Mouse (Mus musculus) hindbrain, embryonic 16.5 days (tissue): ENCODE data around the gene Prkcsh. TPM values are rescaled to one million over a fixed set of nuclear protein-coding genes. Genes with fewer than 3 reads are reported as not detected.

Source experiments
- ATAC-seq: fragments of 200-750 bp; cut with Nextera tagmentation; 2 replicates; pipeline ENCODE4 v1.8.0; 2017; ENCODE audit warnings: moderate TSS enrichment, moderate library complexity
- H3K27ac ChIP-seq: fragments of 300-500 bp; sonication (generic); 2 replicates; pipeline ENCODE4 v1.5.1; 2014; ENCODE audit warnings: low read depth, mild to moderate bottlenecking, control low read depth, low read length, moderate library complexity
- H3K27me3 ChIP-seq: fragments of 300-500 bp; sonication (generic); replicated peaks from 2 replicates; pipeline ENCODE4 v1.6.1; 2014; ENCODE audit warnings: low read length; ENCODE audit not compliant: control insufficient read depth, insufficient read depth
- H3K36me3 ChIP-seq: fragments of 300-500 bp; sonication (generic); 2 replicates; pipeline ENCODE4 v1.6.1; 2014; ENCODE audit warnings: mild to moderate bottlenecking, low read length, moderate library complexity, mixed read lengths; ENCODE audit not compliant: control insufficient read depth, insufficient read depth
- H3K4me1 ChIP-seq: fragments of 300-500 bp; sonication (generic); 2 replicates; pipeline ENCODE4 v1.6.1; 2014; ENCODE audit warnings: low read depth, low read length; ENCODE audit not compliant: control insufficient read depth, insufficient read depth
- H3K4me2 ChIP-seq: fragments of 300-500 bp; sonication (generic); 2 replicates; pipeline ENCODE4 v1.6.1; 2014; ENCODE audit warnings: mild to moderate bottlenecking, low read length, control low read depth, moderate library complexity
- H3K4me3 ChIP-seq: fragments of 300-500 bp; sonication (generic); 2 replicates; pipeline ENCODE4 v1.5.1; 2014; ENCODE audit warnings: mild to moderate bottlenecking, low read length, control low read depth, moderate library complexity
- H3K9ac ChIP-seq: fragments of 300-500 bp; sonication (generic); 2 replicates; pipeline ENCODE4 v1.6.1; 2014; ENCODE audit warnings: low read depth, mild to moderate bottlenecking, control low read depth, low read length, moderate library complexity
- H3K9me3 ChIP-seq: fragments of 300-500 bp; sonication (generic); 2 replicates; pipeline ENCODE4 v1.6.1; 2014; ENCODE audit warnings: mild to moderate bottlenecking, low read length, moderate library complexity; ENCODE audit not compliant: control insufficient read depth
- WGBS: fragments of 180-500 bp; shearing (Covaris S2); extraction: QIAGEN DNeasy Blood & Tissue Kit; methylation state at CpG from one replicate; pipeline ENCODE4 v1.1.7; 2014; 5-methylcytosine and 5-hydroxymethylcytosine counted together
- polyA plus RNA-seq: library from polyadenylated mRNA; unstranded; fragments of >200 nt; fragmentation: Nextera tagmentation; extraction: Ambion mirVana; gene quantifications from 2 replicates; pipeline ENCODE4 v1.2.1, GENCODE M21; 2015

The Prkcsh gene
- polyA plus RNA-seq, 1 experiment from 2014 or later = 93.7 TPM

DNA sequence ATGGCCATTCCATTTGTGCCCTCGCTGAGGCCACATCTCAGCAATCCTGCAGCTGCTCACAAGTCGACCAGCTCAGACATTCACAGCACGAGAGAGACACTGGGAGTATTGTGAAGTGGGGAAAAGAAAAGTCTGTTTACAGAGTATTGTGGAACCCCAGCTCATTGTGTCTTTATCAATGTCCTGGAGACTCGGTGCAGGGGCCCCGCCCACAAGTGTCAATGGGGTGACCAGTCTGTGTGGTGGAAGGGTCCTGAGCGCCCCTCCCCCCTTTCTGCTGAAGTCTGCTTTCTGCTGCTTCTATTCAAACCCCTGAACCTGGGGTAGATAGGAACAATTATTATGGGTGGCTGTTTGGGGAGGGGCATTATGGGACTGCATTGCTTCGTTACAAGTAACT is 25.9 kb downstream of the Prkcsh start:
- no peak overlapping the region for H3K4me2 ChIP-seq
- H3K27me3 ChIP-seq = no peaks in the 10 kb centered on the region
- WGBS = 17% methylated on average over 7 of the region's 7 CpGs
- no peak for ATAC-seq
- no peak overlapping the region for H3K9ac ChIP-seq
- no peak overlapping the region for H3K4me3 ChIP-seq
- H3K9me3 ChIP-seq = no peaks in the 10 kb centered on the region
- no peaks in the 10 kb centered on the region for H3K4me1 ChIP-seq
- H3K27ac ChIP-seq = no peak overlapping the region
- H3K36me3 ChIP-seq = peaks cover 35% of the 10 kb centered on the region

DNA sequence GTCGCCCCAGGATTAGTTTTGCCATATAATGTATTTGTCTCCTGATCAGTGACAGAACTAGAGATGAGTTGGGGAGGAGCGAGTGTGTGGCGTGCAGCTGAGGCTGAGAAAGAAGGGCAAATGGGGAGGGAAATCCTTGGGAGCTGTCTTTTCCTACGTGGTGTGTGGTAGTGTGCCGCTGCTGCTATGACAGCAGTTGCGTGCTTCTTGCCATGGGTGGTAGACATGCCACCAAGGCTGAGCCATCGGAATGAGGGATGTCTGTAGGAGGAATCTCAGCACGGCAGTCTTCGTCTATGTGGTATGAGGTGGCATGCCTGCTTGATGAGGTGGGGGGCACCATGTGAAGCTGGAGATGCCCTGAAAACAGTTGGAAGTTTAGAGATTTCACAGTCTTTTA is 27.8 kb downstream of the Prkcsh start:
- WGBS = 95% methylated on average over 9 of the region's 9 CpGs
- no peak overlapping the region for H3K4me2 ChIP-seq
- peaks cover 1% of the 10 kb centered on the region; the same call in 1 of the 2 replicates for H3K4me1 ChIP-seq
- H3K4me3 ChIP-seq = no peak overlapping the region
- H3K27me3 ChIP-seq = no peaks in the 10 kb centered on the region
- H3K9ac ChIP-seq = no peak overlapping the region
- no peak overlapping the region for H3K27ac ChIP-seq
- H3K36me3 ChIP-seq = peaks cover 34% of the 10 kb centered on the region
- no peaks in the 10 kb centered on the region for H3K9me3 ChIP-seq
- no peak for ATAC-seq

DNA sequence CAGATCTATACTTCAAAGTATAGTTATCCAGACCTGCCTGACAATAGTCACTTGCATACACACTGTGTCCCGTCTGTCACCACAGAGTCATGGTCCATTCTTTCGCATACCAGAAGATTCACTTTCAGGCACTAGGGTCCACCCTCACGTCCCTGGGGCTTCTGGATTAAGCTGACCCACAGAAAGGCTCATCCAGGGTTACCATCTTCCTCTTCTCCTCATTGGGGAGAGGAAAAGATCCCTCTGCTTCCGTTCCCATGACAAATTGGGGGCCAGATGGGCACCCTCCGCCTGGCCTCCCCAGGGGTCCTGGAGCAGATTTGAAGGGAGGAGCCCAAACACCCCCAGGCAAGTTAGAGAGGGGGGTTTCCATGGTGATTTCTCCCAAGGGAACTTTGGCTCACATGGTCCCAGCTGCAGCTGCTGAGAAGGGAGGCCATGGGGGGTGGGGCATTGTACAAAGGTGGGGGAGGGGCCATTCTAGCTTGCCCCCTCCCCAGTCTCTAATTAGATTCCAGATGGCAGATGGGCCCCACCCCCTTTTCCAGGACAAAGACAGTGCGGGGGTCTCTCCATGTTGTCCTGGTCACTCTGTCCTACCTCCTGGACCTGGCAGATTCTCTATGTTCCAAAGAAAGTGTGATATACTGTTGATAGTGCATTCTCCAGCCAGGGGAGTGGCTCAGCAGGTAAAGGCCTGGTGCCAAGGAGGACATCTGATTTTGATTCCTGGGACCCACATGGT is 32.9 kb downstream of the Prkcsh start:
- H3K27ac ChIP-seq = peak overlapping the region; percentile 17; the same call in 1 of the 2 replicates
- peaks cover 8% of the 10 kb centered on the region; the same call in 1 of the 2 replicates for H3K4me1 ChIP-seq
- WGBS = 16% methylated on average over 6 of the region's 6 CpGs
- H3K4me2 ChIP-seq = no peak overlapping the region
- peaks cover 18% of the 10 kb centered on the region for H3K36me3 ChIP-seq
- no peak overlapping the region for H3K4me3 ChIP-seq
- no peaks in the 10 kb centered on the region for H3K9me3 ChIP-seq
- H3K9ac ChIP-seq = no peak overlapping the region
- H3K27me3 ChIP-seq = no peaks in the 10 kb centered on the region
- peak; percentile 18; the same call in 1 of the 2 replicates for ATAC-seq

DNA sequence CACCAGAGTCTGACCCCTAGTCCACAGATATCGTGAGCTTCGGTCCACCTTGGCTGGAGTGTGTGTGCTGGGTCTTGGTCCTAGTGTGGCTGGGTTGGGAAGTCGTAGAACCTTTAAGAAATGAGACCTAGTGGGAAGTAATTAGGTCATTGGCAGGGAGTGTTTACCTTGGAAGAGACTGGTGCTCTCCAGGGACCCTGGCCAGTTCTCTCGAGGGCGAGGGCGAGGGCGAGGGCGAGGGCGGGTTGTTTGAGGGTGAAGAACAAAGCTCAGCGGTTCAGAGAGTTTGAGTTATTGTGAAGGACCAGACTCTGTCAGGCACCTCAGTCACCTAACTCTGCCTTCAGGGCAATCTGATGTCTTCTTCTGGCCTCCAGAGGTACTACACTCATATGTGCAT is 35.2 kb downstream of the Prkcsh start:
- Histone ChIP-seq H3K9me3 (no peaks in the 10 kb centered on the region), H3K27ac (no peak overlapping the region), H3K4me3 (no peak overlapping the region), H3K27me3 (no peaks in the 10 kb centered on the region), H3K36me3 (peaks cover 12% of the 10 kb centered on the region), H3K9ac (no peak overlapping the region), H3K4me2 (no peak overlapping the region), H3K4me1 (peaks cover 8% of the 10 kb centered on the region; the same call in 1 of the 2 replicates)
- 82% methylated on average over 10 of the region's 10 CpGs for WGBS
- no peak for ATAC-seq

DNA sequence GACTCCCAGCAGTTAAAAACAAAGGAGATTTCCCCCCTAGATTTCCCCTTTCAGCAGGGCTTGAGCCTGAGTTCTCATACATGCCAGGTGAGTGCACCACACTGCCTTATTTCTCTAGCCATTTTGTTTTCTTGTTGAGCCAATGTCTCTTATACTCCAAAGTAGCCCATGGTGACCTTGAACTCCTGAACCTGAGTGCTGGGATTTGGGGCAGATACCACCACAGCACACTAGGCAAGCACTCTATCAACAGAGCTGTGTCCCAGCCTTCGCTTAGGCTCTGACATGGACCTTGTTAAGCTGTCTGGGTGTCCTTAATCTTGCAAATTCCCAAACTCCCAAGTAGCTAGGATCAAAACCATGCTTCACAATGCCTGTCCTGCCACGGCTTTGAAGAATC is 39.2 kb downstream of the Prkcsh start:
- no peak overlapping the region for H3K4me2 ChIP-seq
- H3K9ac ChIP-seq = no peak overlapping the region
- H3K36me3 ChIP-seq = no peaks in the 10 kb centered on the region
- WGBS = 66% methylated on average over 2 of the region's 2 CpGs
- ATAC-seq = no peak
- H3K4me3 ChIP-seq = no peak overlapping the region
- no peaks in the 10 kb centered on the region for H3K27me3 ChIP-seq
- no peaks in the 10 kb centered on the region for H3K9me3 ChIP-seq
- peaks cover 2% of the 10 kb centered on the region; the same call in 1 of the 2 replicates for H3K4me1 ChIP-seq
- H3K27ac ChIP-seq = no peak overlapping the region

DNA sequence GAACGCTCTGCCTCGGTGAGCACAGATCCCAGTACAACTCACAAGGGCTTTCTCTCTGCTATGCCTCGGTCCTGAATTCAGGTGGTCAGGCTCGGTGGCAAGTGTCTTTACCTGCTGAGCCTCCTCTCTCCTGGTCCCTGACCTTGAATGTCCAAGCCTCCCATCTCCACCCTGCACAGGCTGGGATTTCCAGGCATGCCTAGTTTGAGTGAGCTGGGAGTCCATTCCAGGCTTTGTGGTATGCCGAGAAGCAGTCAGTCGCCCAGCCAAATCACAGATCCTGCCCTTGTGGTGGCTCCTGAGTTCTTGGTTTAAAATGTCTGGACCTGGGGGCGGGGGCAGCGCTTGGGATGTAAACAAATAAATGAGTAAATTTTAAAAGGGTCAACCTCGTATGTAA is 44.7 kb downstream of the Prkcsh start:
- H3K9me3 ChIP-seq = no peaks in the 10 kb centered on the region
- no peak overlapping the region for H3K4me3 ChIP-seq
- 53% methylated on average over 9 of the region's 9 CpGs for WGBS
- H3K4me1 ChIP-seq = peaks cover 32% of the 10 kb centered on the region
- no peak for ATAC-seq
- no peak overlapping the region for H3K27ac ChIP-seq
- H3K36me3 ChIP-seq = no peaks in the 10 kb centered on the region
- H3K27me3 ChIP-seq = no peaks in the 10 kb centered on the region
- no peak overlapping the region for H3K9ac ChIP-seq
- H3K4me2 ChIP-seq = peak overlapping the region; percentile 38

DNA sequence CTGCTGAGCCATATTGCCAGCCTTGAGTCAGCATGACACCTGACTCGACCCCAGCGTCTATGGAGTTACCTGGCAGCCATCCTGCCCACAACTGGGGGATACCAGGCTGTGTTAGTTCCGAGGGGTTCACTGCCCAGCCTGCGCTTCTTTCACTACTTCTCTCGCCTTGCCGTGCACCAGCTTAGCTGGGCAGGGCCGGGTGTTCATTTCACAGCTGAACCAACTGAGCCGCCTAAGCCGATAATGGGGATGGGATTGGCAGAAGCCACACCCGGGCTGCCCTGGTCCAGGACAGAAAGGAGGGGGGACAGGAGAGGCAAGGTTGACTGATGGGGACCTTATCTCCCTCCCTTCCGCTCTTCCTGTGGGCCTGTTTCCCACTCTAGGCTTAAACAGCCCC is 46.7 kb downstream of the Prkcsh start:
- peak overlapping the region; percentile 82 for H3K4me3 ChIP-seq
- H3K4me1 ChIP-seq = peaks cover 33% of the 10 kb centered on the region
- peak overlapping the region; percentile 80 for H3K4me2 ChIP-seq
- H3K27me3 ChIP-seq = no peaks in the 10 kb centered on the region
- ATAC-seq = no peak
- H3K9me3 ChIP-seq = no peaks in the 10 kb centered on the region
- no peaks in the 10 kb centered on the region for H3K36me3 ChIP-seq
- WGBS = 50% methylated on average over 11 of the region's 11 CpGs
- H3K27ac ChIP-seq = peak overlapping the region; percentile 95
- peak overlapping the region; percentile 89 for H3K9ac ChIP-seq

DNA sequence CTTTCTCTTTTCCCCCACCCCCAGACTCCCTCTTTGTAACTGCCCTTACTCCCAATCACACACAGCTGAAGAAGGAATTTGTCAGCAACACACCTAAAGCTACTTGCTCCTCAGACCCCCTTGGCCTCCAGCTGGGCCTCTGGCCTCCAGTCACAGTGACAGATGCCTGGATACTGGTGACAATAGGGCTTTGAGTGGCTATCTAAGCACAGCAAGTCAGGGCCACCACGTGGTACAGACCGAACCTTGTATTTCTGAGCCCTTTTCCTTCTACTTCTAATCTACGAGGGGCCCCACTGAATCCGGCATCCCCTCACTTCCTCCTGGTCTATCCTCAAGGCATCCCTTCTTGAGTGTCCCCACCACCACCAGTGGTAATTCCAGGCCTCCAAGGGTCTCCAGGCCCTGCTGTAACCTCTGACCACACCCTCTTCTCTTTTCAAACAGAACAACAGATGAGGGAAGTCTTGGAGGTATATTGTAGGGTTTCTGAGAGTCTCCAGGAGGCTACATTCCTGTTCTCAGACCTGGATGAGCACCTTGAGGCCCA is 47.2 kb downstream of the Prkcsh start:
- peak overlapping the region; percentile 95 for H3K27ac ChIP-seq
- no peaks in the 10 kb centered on the region for H3K27me3 ChIP-seq
- peak overlapping the region; percentile 89 for H3K9ac ChIP-seq
- no peaks in the 10 kb centered on the region for H3K9me3 ChIP-seq
- no peak for ATAC-seq
- no peaks in the 10 kb centered on the region for H3K36me3 ChIP-seq
- H3K4me3 ChIP-seq = peak overlapping the region; percentile 82
- peak overlapping the region; percentile 80 for H3K4me2 ChIP-seq
- H3K4me1 ChIP-seq = peaks cover 38% of the 10 kb centered on the region
- WGBS = 19% methylated on average over 4 of the region's 4 CpGs

DNA sequence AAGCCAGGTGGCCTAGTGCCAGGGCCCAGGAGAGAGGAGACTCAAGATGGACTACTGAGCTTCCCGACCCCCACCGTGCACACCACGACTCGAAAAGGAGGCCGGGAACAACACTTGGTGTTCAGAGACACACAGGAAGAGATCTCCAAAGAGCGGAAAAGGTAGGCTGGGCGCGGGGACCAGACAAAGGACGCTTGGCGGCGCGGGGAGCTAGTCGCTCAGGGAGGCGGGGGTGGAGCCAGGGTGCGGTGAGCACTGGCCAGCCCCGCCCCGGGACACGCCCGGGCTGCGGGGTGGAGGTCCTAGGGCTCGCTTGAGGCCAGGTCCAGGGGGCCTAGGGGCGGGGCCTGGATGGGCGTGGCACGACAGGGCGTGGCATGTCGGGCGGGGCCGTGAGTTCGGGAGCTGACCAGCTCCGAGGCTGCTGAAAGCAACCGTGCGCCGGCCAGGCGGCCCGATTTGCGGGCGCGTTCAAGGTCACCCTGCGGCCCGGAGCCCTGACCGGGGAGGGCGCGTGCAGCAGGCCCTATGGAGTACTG is 47.8 kb downstream of the Prkcsh start:
- H3K4me1 ChIP-seq = peaks cover 39% of the 10 kb centered on the region
- WGBS = under 1% methylated on average over 26 of the region's 43 CpGs
- H3K4me3 ChIP-seq = peak overlapping the region; percentile 82
- no peaks in the 10 kb centered on the region for H3K9me3 ChIP-seq
- peak overlapping the region; percentile 95 for H3K27ac ChIP-seq
- H3K9ac ChIP-seq = peak overlapping the region; percentile 89
- H3K27me3 ChIP-seq = no peaks in the 10 kb centered on the region
- peak; percentile 14 for ATAC-seq
- peak overlapping the region; percentile 80 for H3K4me2 ChIP-seq
- no peaks in the 10 kb centered on the region for H3K36me3 ChIP-seq
